Mouse (Mus musculus): ENCODE results near the gene Camk1d.

- TF ChIP-seq EP300 (IDR thresholded peaks at IDR 0.05; ENCODE audit: low read depth), result no peak
- TF ChIP-seq CTCF (IDR thresholded peaks at IDR 0.05; ENCODE audit: low read depth), result no peak
These were observed 147.7 kb downstream of the Camk1d start for GRCm38 (mm10) chr2:5566611-5567010.
